Mouse (Mus musculus) stomach, postnatal 0 days (tissue): ENCODE results near the gene Ssna1.

Experiments
- CTCF ChIP-seq: IDR thresholded peaks from 2 replicates; pipeline ENCODE4 v1.5.1; 2016; ENCODE audit warnings: antibody characterized with exemption, low read depth, mild to moderate bottlenecking, moderate library complexity
- EP300 ChIP-seq: optimal IDR thresholded peaks from 2 replicates; pipeline ENCODE3; 2016; ENCODE audit warnings: antibody characterized with exemption

GRCm38 (mm10) chr2:25224492-25224765, 47.8 kb downstream of the Ssna1 start, which contains the start of gene Tubb4b:
- peak; percentile 47 for TF ChIP-seq CTCF
- peak; percentile 69 for TF ChIP-seq EP300
